Mouse (Mus musculus): Measurements from ENCODE around the gene Plxnb2. TPM values are rescaled to one million over a fixed set of nuclear protein-coding genes. Genes with fewer than 3 reads are reported as not detected.

The Plxnb2 gene
- total RNA-seq, 2 experiments from 2014 or later = 98.2 to 101 TPM

GRCm38 (mm10) chr15:89161397-89161796 is 19.2 kb downstream of the Plxnb2 start:
- intact Hi-C loops (cut with DNase I) = no loop called here
- no peak for DNase-seq

DNA sequence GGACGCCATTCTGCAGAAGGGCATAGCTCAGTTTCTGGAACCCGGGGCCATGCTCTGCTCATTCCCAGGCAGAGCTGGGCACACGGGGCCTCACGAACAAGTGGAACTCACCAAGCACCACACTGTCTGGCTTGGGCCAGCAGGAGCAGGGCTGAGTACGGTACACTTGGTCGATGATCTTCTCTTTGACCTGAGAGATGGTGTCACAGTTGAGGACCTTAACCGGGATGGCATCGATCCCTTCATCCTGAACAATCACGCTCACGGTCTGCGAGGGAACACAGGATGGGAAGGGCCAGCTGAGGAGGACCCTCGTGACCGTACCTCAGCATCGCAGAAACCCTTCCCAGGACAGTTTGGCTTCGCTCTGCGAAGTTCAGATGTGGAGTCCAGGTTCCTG is 22.1 kb downstream of the Plxnb2 start:
- intact Hi-C loops (cut with DNase I) = loop anchor here (2.0 to 5.0 kb wide), 2 partner anchors 39 to 50 kb away; partner anchors contain the start of gene Dennd6b

GRCm38 (mm10) chr15:89157954-89158353 is 22.6 kb downstream of the Plxnb2 start:
- peak; percentile 75 to 79 for DNase-seq
- intact Hi-C loops (cut with DNase I) = loop anchor here (2.0 to 5.0 kb wide), 2 partner anchors 39 to 51 kb away; partner anchors contain the start of gene Dennd6b

More for the DNA sequence above, 22.1 kb downstream of the Plxnb2 start:
- no peak for DNase-seq

- no peak for DNase-seq
- intact Hi-C loops (cut with DNase I) = no loop called here
Observed at GRCm38 (mm10) chr15:89152312-89152711, 28.3 kb downstream of the Plxnb2 start.

GRCm38 (mm10) chr15:89150041-89150390 is 30.6 kb downstream of the Plxnb2 start:
- DNase-seq = peak in 1 of 2 experiments; percentile 57
- intact Hi-C loops (cut with DNase I) = no loop called here

- peak; percentile 44 to 65 for DNase-seq
- intact Hi-C loops (cut with DNase I) = no loop called here
Observed at GRCm38 (mm10) chr15:89149271-89150040, 31.1 kb downstream of the Plxnb2 start, which contains the start of gene Mapk11. TSS of gene Mapk11 (minus strand) at chr15:89149628.

- intact Hi-C loops (cut with DNase I) = no loop called here
- no peak for DNase-seq
Observed at GRCm38 (mm10) chr15:89148496-89149270, 31.9 kb downstream of the Plxnb2 start.

DNA sequence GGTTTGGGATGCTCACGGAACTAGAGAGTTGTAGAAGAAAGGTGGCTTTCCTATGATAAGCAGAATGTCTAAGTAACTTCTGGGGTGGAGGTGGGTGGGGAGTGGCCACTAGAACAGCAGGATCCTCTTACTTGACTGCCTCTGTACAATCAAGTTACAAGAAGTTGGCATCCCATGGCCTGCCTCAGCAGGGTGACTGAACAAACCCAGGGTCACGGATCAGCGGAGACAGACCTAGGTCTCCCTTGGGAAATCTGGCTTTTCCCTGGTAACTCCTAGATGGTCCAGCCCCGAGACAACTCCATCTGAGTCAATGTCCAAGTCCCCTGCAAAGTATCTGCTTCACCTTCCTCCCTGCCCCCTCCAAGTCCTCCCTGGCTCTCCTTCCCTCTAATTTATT is 32.7 kb downstream of the Plxnb2 start:
- intact Hi-C loops (cut with DNase I) = no loop called here
- DNase-seq = no peak

DNA sequence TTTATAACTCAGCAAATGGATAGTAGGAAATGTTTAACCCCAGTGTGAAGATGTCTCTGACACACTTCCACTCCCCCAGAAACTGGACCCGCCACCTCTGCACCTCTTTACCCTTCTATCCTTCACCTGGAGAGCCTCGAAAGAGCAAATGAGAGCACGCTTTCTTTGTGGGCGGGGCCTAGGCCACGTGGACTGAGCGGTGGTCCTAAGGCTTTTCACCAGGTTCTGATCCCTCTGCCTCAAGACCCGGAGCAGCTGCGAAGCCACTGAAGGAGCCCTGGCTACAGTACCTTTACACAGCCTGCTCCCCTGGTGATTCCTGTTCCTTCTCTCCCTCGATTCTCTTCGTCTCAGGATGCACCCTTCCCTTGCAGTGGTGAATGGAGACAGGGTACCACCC is 33.1 kb downstream of the Plxnb2 start:
- intact Hi-C loops (cut with DNase I) = no loop called here
- DNase-seq = no peak

DNA sequence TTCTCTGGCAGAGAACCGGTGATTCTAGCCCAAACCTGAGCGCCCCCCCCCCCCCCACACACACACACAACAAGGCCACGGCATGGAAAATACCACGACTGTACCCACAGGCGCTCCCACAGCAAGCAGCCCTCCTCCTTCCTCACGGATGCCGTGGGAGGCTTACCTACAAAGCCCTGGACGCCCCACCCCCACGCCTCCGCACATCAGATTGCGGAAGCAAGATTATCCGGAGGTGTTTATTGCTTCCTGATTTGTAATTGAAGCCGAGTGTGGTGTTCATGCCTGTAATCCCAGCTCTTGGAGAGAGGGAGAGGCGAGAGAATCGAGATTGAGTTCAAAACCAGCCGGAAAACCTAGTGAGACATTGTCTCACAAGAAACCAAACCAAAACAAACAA is 33.6 kb downstream of the Plxnb2 start:
- intact Hi-C loops (cut with DNase I) = no loop called here
- no peak for DNase-seq

DNA sequence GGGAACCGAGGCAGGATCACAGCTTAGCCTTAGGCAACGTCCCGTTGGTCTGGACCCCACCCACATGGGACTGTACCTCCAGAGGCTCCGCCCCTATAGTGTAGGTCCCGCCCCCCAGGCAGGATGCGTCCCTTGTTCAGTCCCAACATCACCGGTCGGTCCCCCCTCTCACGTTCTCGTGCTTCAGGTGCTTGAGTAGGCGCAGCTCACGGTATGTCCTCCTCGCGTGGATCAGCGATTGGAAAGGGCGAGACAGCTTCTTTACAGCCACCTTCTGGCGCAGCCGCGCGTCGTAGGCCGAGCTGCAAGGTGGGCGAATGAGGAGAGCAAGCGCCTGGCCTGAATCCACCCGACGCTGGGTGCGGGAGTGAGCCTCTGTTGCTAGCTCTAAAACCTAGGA is 34.1 kb downstream of the Plxnb2 start:
- intact Hi-C loops (cut with DNase I) = no loop called here

GRCm38 (mm10) chr15:89145813-89146350 is 34.7 kb downstream of the Plxnb2 start:
- intact Hi-C loops (cut with DNase I) = no loop called here
- DNase-seq = no peak

More for the DNA sequence above, 34.1 kb downstream of the Plxnb2 start:
- DNase-seq = peak in 1 of 2 experiments; percentile 47

- intact Hi-C loops (cut with DNase I) = no loop called here
- no peak for DNase-seq
Observed at GRCm38 (mm10) chr15:89144965-89145364, 35.6 kb downstream of the Plxnb2 start.

DNA sequence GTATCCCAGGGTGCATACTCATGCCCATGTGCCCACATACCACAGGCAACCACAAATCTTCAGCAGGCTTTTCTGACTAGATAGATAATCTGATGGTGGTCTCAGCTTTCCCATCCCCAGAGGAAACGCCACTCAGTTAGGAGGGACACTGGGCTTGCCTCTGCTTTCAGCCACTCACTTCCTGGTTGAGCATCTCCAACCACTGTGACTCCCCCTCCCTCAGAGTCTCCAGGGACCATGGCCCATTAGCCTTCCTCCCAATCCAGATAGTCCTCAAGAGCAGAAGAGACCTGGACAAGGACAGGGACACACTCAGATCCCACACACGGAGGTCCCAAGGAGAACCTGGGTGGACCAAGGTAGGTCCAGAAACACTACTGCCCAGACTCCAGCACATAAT is 37.5 kb downstream of the Plxnb2 start:
- intact Hi-C loops (cut with DNase I) = no loop called here
- DNase-seq = no peak

- no peak for DNase-seq
- intact Hi-C loops (cut with DNase I) = no loop called here
Observed at GRCm38 (mm10) chr15:89141905-89142304, 38.7 kb downstream of the Plxnb2 start.

DNA sequence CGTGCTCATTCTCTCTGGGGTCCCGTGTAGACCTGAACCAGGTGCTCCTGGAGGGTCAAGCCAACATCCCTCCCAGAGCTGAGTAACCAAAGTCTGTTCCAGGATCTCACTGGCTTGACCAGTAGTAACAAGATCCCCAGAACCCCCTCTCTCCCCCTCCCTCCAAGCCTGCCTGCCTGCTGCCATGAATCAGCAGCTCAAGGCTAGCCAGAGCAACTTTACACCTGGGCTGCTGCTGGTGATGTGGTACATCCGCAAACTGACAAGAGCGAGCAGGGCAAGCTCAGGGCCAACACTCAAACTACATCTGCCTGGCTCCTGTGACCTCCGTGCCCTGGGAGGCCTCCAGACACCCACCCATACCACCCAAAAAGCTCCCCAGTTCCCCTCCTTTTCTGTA is 39.1 kb downstream of the Plxnb2 start:
- intact Hi-C loops (cut with DNase I) = no loop called here
- no peak for DNase-seq

DNA sequence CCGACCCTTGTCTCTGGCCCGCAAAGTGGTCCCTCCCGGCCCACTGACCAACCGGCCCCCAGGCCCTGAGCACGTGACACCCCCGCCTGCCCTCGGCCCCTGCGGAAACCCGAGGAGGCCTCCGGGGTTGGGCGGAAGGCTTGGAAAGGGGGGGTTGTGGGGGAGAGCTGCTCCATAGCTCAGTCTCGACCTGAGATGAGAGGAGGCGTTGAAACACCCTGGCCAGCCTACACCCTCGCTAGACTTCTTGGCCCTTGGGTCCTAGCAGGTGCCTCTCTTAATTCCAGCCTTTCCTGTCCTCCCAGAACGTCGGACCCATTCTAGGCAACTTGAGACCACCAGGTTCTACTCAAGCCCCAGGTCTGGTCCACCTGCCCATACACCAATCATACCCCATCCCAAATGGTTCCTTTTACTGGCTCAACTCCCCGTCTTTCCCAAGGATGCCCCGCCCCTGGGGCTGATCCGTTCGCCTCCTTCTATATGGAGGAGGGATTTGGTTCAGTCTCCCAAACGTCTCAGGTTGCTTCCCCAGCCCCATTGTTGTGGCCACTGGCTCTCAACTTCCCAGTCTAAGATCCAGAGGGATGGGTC is 39.8 kb downstream of the Plxnb2 start, which contains the start of gene Mapk12:
Gene Mapk12, minus strand, starts transcription at position 45 of the 594 bp plus-strand sequence.
- DNase-seq = peak; percentile 72 to 76
- intact Hi-C loops (cut with DNase I) = no loop called here

DNA sequence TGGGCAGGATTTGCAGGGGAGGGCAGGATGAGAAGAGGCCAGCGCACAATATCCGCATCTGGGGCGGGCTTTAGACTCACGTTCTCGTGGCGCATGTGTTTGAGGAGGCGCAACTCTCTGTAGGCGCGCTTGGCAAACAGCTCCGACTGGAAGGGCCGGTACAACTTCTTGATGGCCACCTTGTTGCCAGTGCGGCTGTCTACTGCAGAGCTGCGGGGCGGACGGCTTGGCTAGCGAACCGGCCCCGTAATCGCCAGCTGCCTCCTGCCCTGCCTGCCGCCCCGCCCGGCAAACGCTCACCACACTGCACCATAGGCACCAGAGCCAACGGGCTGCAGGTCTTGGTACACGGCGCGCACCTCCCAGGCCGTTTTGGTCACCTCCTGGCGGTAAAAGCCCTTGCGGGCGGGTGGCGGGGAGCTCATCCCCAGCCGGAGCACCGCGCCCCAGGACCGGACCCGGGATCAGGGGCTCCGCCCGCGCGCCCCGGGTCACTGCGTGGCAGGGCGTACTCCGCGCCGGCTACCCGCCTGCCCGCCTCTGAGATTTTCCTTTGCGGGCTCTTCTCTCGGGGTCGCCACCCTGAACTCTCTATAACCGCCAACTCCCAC is 40.4 kb downstream of the Plxnb2 start:
- intact Hi-C loops (cut with DNase I) = no loop called here
- peak; percentile 51 to 64 for DNase-seq

DNA sequence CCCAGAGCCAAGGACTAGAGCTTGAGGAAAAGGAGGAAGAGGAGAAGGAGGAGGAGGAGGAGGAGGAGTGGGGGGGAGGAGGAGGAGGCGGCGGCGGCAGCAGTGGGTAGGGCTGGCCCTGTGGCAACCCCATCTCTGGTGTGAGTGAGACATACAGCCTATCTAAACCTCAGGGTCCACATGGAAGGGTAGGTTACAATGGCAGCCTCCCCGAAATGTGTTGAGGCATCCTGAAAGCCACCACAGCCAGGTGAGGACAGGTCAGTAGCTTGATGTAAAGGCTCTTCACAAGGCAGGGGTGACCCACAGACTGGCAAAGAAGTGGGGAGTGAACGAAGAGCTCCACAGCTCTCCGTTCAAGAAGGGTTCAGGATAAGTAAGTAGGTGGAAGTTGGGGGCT is 42.1 kb downstream of the Plxnb2 start:
- intact Hi-C loops (cut with DNase I) = no loop called here

GRCm38 (mm10) chr15:89138046-89138405 is 42.6 kb downstream of the Plxnb2 start:
- intact Hi-C loops (cut with DNase I) = no loop called here
- no peak for DNase-seq

More for the DNA sequence above, 42.1 kb downstream of the Plxnb2 start:
- DNase-seq = no peak

All from heart, postnatal 14 days (tissue).